Mouse (Mus musculus) adipocyte (in vitro differentiated cells): ENCODE data around the gene Ccdc152.
A peak's percentile ranks its signal among the peaks of the same experiment; 100 is the strongest.

ENCODE experiments used
- DNase-seq: peaks from one replicate; pipeline ENCODE4 v3.0.0-alpha.2; 2016; ENCODE audit warnings: low spot score

The Ccdc152 gene

DNA sequence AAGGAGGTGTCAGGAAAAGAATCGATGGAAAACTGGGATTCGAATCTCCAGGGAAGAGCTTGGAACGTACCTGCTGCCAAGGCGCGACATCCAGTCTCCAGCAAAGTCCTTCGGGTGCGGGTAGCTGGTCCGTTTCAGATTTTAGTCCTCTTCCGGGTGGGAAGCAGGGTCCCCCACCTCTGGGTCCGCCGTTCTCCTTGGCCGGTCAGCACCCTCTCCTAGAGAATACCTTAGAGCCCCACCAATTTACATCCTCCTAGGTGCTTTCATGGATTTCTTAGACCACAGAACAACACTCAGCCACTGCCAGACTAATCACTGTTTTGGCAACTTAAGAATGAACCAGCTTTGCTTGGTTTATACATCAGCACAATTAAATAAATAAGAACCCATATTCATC lies at the start of gene Ccdc152:
Gene Ccdc152 (minus strand): TSS at position 101 of the 400 bp plus-strand sequence.
- DNase-seq: no peak

- no peak for DNase-seq
Observed at GRCm38 (mm10) chr15:3349306-3350064, 46.2 kb upstream of the Ccdc152 start.

DNA sequence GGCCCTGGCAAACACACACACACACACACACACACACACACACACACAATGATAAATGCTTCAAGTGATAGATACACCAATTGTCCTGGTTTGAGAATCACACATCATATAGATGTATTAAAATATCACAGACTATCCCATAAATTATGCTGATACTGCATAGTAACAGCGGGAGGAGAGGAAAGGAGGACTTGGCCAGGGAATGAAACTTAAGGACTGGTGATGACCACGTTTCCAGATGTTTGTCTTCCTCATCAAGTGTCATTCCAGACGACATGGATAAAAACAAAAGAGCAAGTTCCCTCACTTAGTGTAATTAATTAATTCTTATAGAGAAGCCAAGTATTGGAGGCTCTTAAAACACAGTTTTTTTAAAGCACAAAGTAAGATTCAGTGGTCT lies 43.4 kb upstream of the Ccdc152 start:
- no peak for DNase-seq

- DNase-seq: no peak
Observed at GRCm38 (mm10) chr15:3344555-3344954, 41.2 kb upstream of the Ccdc152 start.

DNA sequence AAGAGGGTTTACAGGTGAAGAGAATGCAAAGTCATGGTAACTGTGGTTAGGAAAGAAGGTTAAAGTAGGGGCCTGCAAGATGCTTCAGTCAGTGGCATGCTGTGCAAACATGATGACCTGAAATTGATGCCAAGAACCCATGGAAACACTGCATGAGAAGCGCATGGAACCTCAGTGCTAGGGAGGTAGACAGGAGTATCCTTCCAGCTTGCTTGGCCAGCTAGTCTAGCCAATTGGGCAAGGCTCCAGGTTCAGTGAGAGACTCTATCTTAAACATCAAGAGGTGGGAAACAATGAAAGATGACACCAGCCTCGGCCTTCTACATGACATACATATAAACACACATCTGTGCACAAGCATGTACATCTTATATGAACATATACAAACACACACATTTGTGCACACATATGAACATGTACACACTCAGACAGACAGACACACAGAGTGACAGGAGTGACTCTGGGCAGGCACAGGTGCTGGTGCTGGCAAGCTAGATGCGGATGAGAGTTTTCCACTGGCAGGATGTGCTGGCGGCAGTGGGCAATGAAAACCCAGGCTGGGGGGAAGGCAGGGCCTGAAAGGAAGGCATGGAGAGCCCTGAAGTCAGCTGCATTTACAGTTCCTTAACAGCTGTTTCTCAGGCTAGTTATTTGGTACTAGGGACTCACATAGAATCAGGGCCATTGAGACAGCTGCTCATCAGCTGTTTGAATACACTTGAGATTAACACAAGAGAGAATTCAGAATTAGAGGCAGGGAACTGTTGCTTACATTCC lies 38.7 kb upstream of the Ccdc152 start:
- DNase-seq: no peak

- DNase-seq: no peak
Observed at GRCm38 (mm10) chr15:3339847-3340246, 36.5 kb upstream of the Ccdc152 start.

GRCm38 (mm10) chr15:3332517-3332916 lies 29.2 kb upstream of the Ccdc152 start:
- no peak for DNase-seq

- DNase-seq: no peak
Observed at GRCm38 (mm10) chr15:3331813-3332212, 28.5 kb upstream of the Ccdc152 start.

DNA sequence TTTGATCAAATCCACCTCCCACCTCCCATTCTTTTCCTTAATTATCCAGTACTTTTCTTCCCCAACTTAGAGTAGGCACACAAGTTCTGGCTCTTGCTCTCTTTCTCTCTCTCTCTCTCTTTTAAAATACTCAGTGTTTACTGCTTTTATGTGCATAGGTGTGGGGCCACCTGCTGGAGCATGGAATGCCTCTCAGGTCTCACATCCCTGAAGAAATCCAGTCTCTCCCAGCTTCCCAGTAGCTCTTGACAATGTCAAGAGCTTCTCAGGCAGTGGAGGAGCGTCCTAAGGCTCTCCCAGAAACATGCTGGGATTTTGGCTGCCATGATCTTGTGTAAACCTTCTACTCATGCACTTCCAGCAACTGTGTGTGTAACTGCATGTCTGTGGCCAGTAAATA lies 27.0 kb upstream of the Ccdc152 start:
- no peak for DNase-seq

- DNase-seq: no peak
Observed at GRCm38 (mm10) chr15:3323041-3323440, 19.7 kb upstream of the Ccdc152 start.

- no peak for DNase-seq
Observed at GRCm38 (mm10) chr15:3319929-3320328, 16.6 kb upstream of the Ccdc152 start.

GRCm38 (mm10) chr15:3316617-3317016 lies 13.3 kb upstream of the Ccdc152 start:
- peak; percentile 56 for DNase-seq

GRCm38 (mm10) chr15:3312937-3313336 lies 9.6 kb upstream of the Ccdc152 start:
- peak; percentile 76 for DNase-seq

GRCm38 (mm10) chr15:3309856-3310255 lies 6.5 kb upstream of the Ccdc152 start:
- DNase-seq: no peak

- DNase-seq: peak; percentile 67
Observed at GRCm38 (mm10) chr15:3300361-3301100, 2.8 kb downstream of the Ccdc152 start.

DNA sequence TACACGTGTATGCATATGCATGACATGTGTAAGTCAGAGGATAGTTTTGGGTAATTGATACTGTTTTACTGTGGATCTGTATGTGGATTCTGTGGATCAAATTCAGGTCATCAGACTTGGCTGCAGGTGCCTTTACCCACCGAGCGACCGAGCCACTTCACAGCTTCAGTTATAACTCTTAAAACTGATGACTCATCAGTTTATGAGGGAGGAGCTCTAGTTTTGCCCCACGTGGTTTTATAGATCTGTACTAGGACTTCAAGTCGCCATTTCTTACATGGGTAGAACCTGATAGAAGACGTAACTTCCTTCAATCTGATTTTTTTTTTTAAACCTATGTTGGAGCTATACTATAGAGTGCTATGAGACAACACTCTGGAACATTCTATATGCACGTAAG lies 5.7 kb downstream of the Ccdc152 start:
- no peak for DNase-seq

DNA sequence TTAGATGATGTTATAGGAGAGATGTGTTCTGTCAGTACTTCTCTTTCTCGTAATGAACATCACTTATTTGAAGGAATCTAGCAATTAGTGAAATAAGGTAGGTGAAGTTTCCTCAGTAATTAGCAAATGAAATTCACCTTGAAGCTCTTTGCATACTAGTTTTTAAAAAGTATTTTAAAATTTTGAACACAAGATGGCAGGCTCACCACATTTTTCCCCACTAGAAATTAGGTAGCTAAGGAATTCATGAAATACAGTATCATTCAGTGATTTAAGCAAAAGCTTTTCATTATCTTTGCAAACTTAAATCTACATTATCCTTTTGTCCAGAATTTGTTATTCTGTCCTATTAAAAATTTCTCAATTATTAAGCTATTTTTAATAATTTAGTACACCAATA lies 7.3 kb downstream of the Ccdc152 start:
- peak; percentile 59 for DNase-seq

GRCm38 (mm10) chr15:3293477-3293876 lies 9.8 kb downstream of the Ccdc152 start:
- no peak for DNase-seq

GRCm38 (mm10) chr15:3290435-3290834 lies 12.9 kb downstream of the Ccdc152 start:
- DNase-seq: no peak

DNA sequence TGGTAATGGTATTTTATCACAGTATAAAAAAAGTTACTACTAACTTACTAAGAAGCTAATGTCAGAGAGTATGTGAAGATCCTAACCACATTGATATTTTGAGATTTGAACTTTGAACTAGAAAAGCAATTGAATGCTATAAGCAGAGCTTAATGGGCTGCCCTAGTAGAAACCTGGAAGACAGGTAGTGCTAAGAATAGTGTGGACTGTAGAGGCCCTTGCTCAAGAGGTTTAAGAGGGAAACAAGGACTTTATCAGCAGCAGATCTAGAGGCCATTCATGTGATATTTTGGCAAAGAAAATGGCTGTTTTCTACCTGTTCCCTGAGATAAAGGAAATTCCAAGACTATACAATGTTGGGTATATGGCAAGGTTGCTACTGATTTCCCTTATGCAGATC lies 17.3 kb downstream of the Ccdc152 start:
- DNase-seq: no peak

GRCm38 (mm10) chr15:3281737-3282136 lies 21.6 kb downstream of the Ccdc152 start:
- DNase-seq: peak; percentile 34

DNA sequence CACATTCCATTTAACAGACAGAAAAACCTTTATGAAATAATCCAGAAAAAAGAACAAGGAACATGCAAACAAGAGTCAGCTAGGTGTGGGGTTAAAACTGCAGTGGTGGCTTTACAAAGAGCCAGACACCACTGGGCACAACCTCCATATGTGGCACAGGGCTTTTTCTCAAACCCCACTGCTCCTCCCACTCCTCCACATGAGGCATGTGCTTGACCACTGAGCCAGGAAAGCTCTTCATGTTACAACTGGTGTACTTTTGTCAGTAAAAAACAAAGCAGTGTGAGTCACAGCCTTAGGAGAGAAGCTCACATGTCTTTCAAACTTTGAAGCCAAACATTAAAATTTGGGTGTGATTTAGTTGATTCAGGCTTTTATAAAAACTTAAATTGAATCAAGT lies 22.1 kb downstream of the Ccdc152 start:
- peak; percentile 71 for DNase-seq

GRCm38 (mm10) chr15:3279242-3279641 lies 24.1 kb downstream of the Ccdc152 start:
- DNase-seq: no peak
